Mouse (Mus musculus) frontal cortex, adult (tissue): ENCODE results near the gene Dpf1.
A peak's percentile ranks its signal among the peaks of the same experiment; 100 is the strongest.

ENCODE experiments used
- ATAC-seq: cut with Nextera tagmentation; 2 replicates; pipeline ENCODE4 v1.9.2; 2017; ENCODE audit warnings: mild to moderate bottlenecking, moderate library complexity, mixed read lengths; ENCODE audit not compliant: low TSS enrichment

Gene Dpf1

GRCm38 (mm10) chr7:29340838-29341237, 37.1 kb downstream of the Dpf1 start:
- no peak for ATAC-seq

- ATAC-seq: no peak
Observed at GRCm38 (mm10) chr7:29341722-29342121, 38.0 kb downstream of the Dpf1 start.

- ATAC-seq: no peak
Observed at GRCm38 (mm10) chr7:29342489-29343092, 38.8 kb downstream of the Dpf1 start.

- no peak for ATAC-seq
Observed at GRCm38 (mm10) chr7:29343746-29344145, 40.0 kb downstream of the Dpf1 start.

- ATAC-seq: no peak
Observed at GRCm38 (mm10) chr7:29345534-29345933, 41.8 kb downstream of the Dpf1 start.

GRCm38 (mm10) chr7:29346212-29346611, 42.5 kb downstream of the Dpf1 start:
- ATAC-seq: peak; percentile 65; the same call in 1 of the 2 replicates

- ATAC-seq: no peak
Observed at GRCm38 (mm10) chr7:29350489-29350888, 46.7 kb downstream of the Dpf1 start.

- ATAC-seq: no peak
Observed at GRCm38 (mm10) chr7:29352246-29352645, 48.5 kb downstream of the Dpf1 start.

- peak; percentile 64 for ATAC-seq
Observed at GRCm38 (mm10) chr7:29354161-29354560, 50.4 kb downstream of the Dpf1 start.

- ATAC-seq: no peak
Observed at GRCm38 (mm10) chr7:29355406-29355805, 51.7 kb downstream of the Dpf1 start.

GRCm38 (mm10) chr7:29361497-29361896, 57.7 kb downstream of the Dpf1 start:
- peak; percentile 77 for ATAC-seq

GRCm38 (mm10) chr7:29364052-29364451, 60.3 kb downstream of the Dpf1 start:
- ATAC-seq: peak; percentile 42

GRCm38 (mm10) chr7:29367166-29368003, 63.6 kb downstream of the Dpf1 start:
- peak; percentile 87 for ATAC-seq
